Mouse (Mus musculus): ENCODE results near the gene Polr2j. TPM values are rescaled to one million over a fixed set of nuclear protein-coding genes. Genes with fewer than 3 reads are reported as not detected.
"Not testable (repeated sequence)": the region's sequence is repeated elsewhere in the genome, so short reads cannot be mapped to it uniquely, and the experiment has no call there.

Gene Polr2j
- polyA plus RNA-seq, 1 experiment from 2014 or later = 204 TPM

DNA sequence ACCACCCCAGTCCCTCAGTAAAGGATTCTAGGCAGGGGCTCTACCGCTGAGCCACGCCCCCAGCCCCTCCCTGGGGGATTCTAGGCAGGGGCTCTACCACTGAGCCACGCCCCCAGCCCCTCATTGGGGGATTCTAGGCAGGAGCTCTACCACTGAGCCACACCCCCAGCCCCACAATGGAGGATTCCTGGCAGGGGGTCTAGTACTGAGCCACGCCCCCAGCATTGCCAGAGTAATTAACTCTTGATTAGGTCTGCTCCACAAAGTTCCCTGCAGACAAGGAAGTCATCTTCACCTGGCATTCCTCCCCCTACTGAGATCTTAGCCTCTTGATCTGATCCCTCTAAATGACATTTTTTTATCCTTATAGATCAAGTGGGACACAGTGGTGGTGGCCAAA lies 2.9 kb upstream of the Polr2j start:
- not testable (repeated sequence) for ATAC-seq (ENCODE audit: insufficient number of reproducible peaks, low FRiP score, low TSS enrichment, low read depth)

DNA sequence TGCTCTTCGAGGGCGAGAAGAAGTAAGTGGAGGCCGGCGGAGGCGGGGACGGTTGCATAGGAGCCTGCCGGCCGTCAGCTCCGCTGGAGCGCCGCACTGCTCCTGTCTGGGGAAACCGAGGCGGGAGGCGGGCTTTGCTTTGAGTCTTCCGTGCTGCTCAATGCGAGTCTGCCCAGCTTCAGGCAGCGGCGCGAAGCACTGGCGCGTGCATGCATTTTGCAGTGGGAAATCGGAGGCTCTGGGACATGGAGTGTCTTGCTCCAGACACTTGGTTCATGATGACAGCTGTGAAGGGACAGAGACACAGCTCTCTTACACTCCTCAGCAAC lies 317 bp downstream of the Polr2j start:
- H3K27ac ChIP-seq = peak overlapping the region; percentile 73
- peak overlapping the region; percentile 95 for H3K9ac ChIP-seq
- no peaks in the 10 kb centered on the region for H3K9me3 ChIP-seq
- H3K27me3 ChIP-seq = no peaks in the 10 kb centered on the region
- peaks cover 20% of the 10 kb centered on the region for H3K36me3 ChIP-seq
- WGBS = under 1% methylated on average over 22 of the region's 22 CpGs
- H3K4me3 ChIP-seq = peak overlapping the region; percentile 96
- ATAC-seq (ENCODE audit: insufficient number of reproducible peaks, low FRiP score, low TSS enrichment, low read depth) = peak; percentile 26; the same call in 1 of the 2 replicates
- peaks cover 22% of the 10 kb centered on the region for H3K4me1 ChIP-seq
- H3K4me2 ChIP-seq = peak overlapping the region; percentile 86

More for the DNA sequence above, 2.9 kb upstream of the Polr2j start:
- not testable (repeated sequence) for H3K4me3 ChIP-seq, H3K9ac ChIP-seq, H3K27ac ChIP-seq, H3K9me3 ChIP-seq, H3K4me2 ChIP-seq, H3K27me3 ChIP-seq, H3K36me3 ChIP-seq
- H3K4me1 ChIP-seq = peaks cover 21% of the 10 kb centered on the region
- WGBS = 45% methylated on average over 4 of the region's 4 CpGs

DNA sequence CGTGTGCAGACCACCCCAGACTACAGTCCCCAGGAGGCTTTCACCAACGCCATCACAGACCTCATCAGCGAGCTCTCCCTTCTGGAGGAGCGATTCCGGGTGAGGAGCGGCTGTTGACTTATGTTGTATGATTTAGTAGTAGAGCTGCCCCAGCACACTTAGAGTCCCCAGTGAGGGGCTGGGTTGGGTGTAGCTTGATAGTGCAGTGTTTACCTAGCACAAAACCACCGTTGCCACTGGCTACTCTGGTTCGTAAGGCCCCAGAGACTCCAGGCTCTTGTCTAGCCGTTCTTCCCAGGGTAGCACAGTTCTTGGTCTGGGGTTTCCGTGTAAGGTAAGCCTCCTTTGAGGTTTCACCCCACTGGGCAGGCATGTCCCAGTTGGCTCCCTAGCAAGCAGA lies 5.7 kb downstream of the Polr2j start:
- ATAC-seq (ENCODE audit: insufficient number of reproducible peaks, low FRiP score, low TSS enrichment, low read depth) = no peak
- H3K36me3 ChIP-seq = peaks cover 74% of the 10 kb centered on the region
- no peak overlapping the region for H3K4me2 ChIP-seq
- H3K9me3 ChIP-seq = no peaks in the 10 kb centered on the region
- H3K4me1 ChIP-seq = peaks cover 14% of the 10 kb centered on the region
- no peaks in the 10 kb centered on the region for H3K27me3 ChIP-seq
- H3K9ac ChIP-seq = no peak overlapping the region
- H3K4me3 ChIP-seq = no peak overlapping the region
- 87% methylated on average over 10 of the region's 10 CpGs for WGBS
- H3K27ac ChIP-seq = no peak overlapping the region

DNA sequence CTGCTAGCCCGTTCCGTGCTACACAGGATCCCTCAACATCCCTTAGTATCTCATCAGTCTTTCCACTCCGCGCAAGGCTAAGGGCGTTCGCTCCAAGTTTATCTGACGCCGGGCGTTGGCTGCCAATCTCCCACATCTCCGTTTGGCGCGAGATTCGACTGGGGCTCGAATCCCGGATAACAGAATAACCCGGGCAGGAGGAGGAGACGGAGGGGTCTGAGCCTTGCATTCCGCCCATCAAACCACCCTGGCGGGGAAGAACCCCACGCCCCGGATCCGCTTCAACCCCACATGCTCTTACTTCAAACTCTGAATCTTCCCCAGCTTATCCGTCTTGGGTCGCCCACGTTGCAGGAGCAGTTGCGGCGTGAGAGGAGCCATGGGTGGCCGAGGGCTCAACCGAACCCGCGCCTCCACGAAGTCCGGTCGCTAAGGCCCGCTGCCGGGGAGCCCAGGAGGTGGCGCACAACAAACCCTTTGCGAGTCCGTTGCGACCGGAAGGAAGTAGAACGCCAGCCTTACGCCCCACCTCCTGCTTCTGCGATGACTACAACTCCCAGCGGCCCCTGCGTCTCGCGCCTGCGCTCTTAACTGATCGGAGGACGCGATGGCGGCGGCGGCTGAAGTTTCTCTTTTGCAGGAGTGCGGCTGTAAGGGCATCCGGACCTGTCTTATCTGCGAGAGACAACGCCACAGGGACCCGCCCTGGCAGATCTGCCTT lies 19.3 kb downstream of the Polr2j start, which contains the start of the genes Lrwd1 and Alkbh4:
Lrwd1 (minus strand) TSS at position 504 of the 721 bp plus-strand sequence.
Alkbh4 (plus strand) TSS at position 576 of the 721 bp plus-strand sequence.
- Histone ChIP-seq H3K36me3 (peaks cover 52% of the 10 kb centered on the region), H3K9me3 (no peaks in the 10 kb centered on the region), H3K27me3 (no peaks in the 10 kb centered on the region), H3K4me2 (peak within 1 kb of the TSS; percentile 66), H3K9ac (peak within 1 kb of the TSS; percentile 58), H3K4me3 (peak within 1 kb of the TSS; percentile 75), H3K4me1 (peaks cover 19% of the 10 kb centered on the region), H3K27ac (peak within 1 kb of the TSS; percentile 77)
- ATAC-seq (ENCODE audit: insufficient number of reproducible peaks, low FRiP score, low TSS enrichment, low read depth) = peak; percentile 86
- WGBS = under 1% methylated on average over 60 of the region's 60 CpGs

DNA sequence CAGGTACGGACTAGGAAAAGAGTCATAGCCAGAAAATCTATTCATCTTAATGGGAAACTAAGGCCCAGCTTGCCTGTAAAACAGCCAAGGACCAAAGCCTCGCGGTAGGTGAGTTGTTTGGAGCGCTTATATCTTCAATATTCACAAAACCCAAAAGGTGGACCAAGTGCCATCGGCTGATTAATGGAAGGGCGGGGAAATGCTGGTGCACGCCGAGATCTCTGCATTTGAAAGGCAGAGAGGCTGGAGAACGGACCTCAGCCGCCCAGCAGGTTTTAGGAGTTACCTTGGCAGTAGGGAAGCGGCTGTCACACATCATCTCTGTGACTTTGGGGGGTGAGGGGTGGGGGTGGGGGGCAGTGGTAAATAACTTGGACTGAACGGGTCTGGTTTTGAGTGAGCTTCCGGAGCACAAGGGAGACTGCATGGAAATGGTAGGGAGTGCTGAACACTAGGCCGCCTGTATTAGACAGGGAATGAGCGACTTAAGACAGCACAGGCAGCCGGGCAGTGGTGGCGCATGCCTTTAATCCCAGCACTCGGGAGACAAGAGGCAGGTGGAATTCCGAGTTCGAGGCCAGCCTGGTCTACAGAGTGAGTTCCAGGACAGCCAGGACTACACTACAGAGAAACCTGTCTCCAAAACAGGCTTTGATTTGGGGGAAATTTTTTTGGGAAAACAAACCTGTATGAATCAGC lies 20.0 kb downstream of the Polr2j start:
- ATAC-seq (ENCODE audit: insufficient number of reproducible peaks, low FRiP score, low TSS enrichment, low read depth) = no peak
- Histone ChIP-seq H3K36me3 (peaks cover 53% of the 10 kb centered on the region), H3K27me3 (no peaks in the 10 kb centered on the region), H3K4me3 (peak overlapping the region; percentile 75), H3K4me2 (peak overlapping the region; percentile 66), H3K9me3 (no peaks in the 10 kb centered on the region), H3K4me1 (peaks cover 19% of the 10 kb centered on the region), H3K9ac (peak overlapping the region; percentile 58), H3K27ac (peak overlapping the region; percentile 68)
- WGBS = 5% methylated on average over 20 of the region's 20 CpGs

DNA sequence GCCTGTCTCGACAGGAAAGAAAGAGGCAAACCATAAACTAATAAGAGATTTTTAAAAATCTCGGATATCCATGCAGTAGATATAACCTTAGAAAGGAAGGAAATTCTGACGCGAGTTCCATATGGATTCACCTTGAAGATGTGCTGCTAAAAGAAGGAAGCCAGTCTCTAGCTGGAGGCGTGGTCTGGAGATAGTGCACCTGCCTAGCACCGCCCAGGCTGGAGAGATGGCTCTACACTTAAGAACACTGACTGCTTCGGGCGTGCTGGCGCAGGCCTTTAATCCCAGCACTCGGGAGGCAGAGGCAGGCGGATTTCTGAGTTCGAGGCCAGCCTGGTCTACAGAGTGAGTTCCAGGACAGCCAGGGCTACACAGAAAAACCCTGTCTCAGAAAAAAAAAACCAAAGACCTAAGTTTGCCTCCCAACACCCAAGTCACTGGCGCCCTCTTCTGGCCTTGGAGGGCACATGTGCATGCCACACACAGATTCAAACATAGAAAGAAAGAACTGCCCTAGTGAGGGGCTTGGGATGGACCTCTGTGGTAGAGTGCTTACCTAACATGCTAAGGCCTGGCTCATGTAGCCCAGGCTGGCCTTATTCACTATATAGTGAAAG lies 21.3 kb downstream of the Polr2j start:
- H3K4me3 ChIP-seq = no peak overlapping the region
- H3K36me3 ChIP-seq = peaks cover 51% of the 10 kb centered on the region
- peaks cover 19% of the 10 kb centered on the region for H3K4me1 ChIP-seq
- no peak overlapping the region for H3K9ac ChIP-seq
- no peak overlapping the region for H3K4me2 ChIP-seq
- no peaks in the 10 kb centered on the region for H3K9me3 ChIP-seq
- H3K27me3 ChIP-seq = no peaks in the 10 kb centered on the region
- no peak for ATAC-seq (ENCODE audit: insufficient number of reproducible peaks, low FRiP score, low TSS enrichment, low read depth)
- H3K27ac ChIP-seq = no peak overlapping the region
- WGBS = 74% methylated on average over 13 of the region's 13 CpGs

DNA sequence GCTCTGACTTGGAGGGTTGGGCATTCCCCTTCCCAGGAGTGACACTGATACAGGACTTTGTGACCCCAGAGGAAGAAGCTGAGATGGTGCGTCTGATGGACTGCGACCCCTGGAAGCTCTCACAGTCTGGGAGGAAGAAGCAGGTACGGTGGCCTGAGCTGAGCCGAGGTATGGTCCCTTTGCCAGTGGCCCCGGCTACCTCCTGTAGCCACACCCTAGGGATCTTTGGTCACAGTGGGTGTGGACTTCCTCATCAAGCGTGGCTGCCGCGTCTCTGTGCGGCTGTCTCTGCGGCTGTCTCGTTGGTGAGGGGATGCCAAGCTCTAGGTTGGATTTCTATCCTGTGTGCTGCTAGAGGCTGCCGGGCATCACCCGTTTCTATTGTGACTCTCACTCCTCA lies 23.0 kb downstream of the Polr2j start:
- H3K4me3 ChIP-seq = no peak overlapping the region
- no peak overlapping the region for H3K4me2 ChIP-seq
- no peak overlapping the region for H3K9ac ChIP-seq
- ATAC-seq (ENCODE audit: insufficient number of reproducible peaks, low FRiP score, low TSS enrichment, low read depth) = no peak
- H3K36me3 ChIP-seq = peaks cover 45% of the 10 kb centered on the region
- WGBS = 96% methylated on average over 13 of the region's 13 CpGs
- H3K9me3 ChIP-seq = no peaks in the 10 kb centered on the region
- H3K4me1 ChIP-seq = peaks cover 19% of the 10 kb centered on the region
- no peak overlapping the region for H3K27ac ChIP-seq
- no peaks in the 10 kb centered on the region for H3K27me3 ChIP-seq

DNA sequence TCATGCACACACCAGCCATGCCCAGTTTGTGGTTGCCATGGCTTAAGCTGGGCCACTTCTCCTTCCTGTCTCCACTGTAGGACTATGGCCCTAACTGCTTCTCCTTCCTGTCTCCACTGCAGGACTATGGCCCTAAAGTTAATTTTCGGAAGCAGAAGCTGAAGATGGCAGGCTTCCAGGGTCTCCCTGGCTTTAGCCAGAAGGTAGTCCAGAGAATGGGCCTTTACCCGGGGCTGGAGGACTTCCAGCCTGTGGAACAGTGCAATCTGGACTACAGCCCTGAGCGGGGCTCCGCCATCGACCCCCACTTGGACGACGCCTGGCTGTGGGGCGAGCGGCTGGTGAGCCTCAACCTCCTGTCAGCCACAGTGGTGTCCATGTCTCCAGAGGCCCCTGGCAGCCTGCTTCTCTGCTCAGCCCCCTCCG lies 23.6 kb downstream of the Polr2j start:
- H3K9ac ChIP-seq = no peak overlapping the region
- 95% methylated on average over 10 of the region's 10 CpGs for WGBS
- ATAC-seq (ENCODE audit: insufficient number of reproducible peaks, low FRiP score, low TSS enrichment, low read depth) = no peak
- H3K4me2 ChIP-seq = no peak overlapping the region
- H3K27ac ChIP-seq = no peak overlapping the region
- H3K36me3 ChIP-seq = peaks cover 45% of the 10 kb centered on the region
- H3K4me3 ChIP-seq = no peak overlapping the region
- H3K9me3 ChIP-seq = no peaks in the 10 kb centered on the region
- no peaks in the 10 kb centered on the region for H3K27me3 ChIP-seq
- peaks cover 12% of the 10 kb centered on the region for H3K4me1 ChIP-seq

DNA sequence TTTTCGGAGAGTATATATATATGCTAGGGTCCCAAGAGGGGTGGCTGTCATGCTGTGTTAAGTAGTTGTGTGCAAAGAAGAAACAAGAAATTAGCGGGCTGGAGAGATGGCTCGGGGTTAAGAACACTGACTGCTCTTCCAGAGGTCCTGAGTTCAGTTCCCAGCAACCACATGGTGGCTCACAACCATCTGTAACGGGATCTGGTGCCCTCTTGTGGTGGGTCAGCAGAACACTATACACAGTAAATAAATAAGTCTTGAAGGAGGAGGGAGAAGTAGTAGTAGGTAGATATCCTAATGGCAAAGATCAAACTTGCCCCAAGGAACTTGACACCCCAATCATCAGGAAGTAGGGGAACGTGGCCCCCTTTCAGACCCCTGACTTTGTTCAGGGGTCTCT lies 26.3 kb downstream of the Polr2j start:
- Histone ChIP-seq H3K27me3 (no peaks in the 10 kb centered on the region), H3K9ac (no peak overlapping the region), H3K4me2 (no peak overlapping the region), H3K36me3 (peaks cover 45% of the 10 kb centered on the region), H3K27ac (no peak overlapping the region), H3K9me3 (no peaks in the 10 kb centered on the region), H3K4me3 (no peak overlapping the region), H3K4me1 (no peaks in the 10 kb centered on the region)
- WGBS = 85% methylated on average over 5 of the region's 5 CpGs
- no peak for ATAC-seq (ENCODE audit: insufficient number of reproducible peaks, low FRiP score, low TSS enrichment, low read depth)

DNA sequence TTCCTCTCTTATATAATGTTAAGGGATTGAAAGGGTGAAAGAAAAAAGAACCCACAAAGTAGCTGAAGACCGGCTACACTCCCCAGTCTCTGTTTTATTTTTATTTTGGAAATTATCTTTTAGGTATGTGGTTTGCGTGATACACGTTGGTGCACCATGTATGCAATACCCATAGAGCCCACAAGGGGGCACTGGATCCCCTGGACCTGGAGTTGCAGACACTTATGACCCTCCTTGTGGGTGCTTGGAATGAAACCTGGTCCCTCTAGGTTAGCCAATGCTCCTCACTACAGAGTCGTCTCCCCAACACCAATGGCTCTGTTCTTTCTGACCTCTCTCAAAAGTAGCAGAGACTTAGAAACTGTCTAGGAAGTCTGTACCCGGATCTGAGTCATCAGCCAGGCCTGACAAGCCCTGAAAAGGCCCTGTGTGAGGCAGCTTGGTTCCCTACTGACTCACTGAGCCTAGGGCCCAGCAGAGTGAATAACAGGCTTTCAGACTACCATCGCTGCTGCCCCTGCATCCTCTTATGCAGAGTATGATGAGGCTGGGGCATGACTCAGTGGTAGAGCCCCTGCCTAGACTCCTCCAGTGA lies 26.8 kb downstream of the Polr2j start:
- Histone ChIP-seq H3K27me3 (no peaks in the 10 kb centered on the region), H3K9me3 (no peaks in the 10 kb centered on the region), H3K36me3 (peaks cover 42% of the 10 kb centered on the region), H3K4me1 (no peaks in the 10 kb centered on the region), H3K4me3 (no peak overlapping the region), H3K27ac (no peak overlapping the region), H3K4me2 (no peak overlapping the region), H3K9ac (no peak overlapping the region)
- no peak for ATAC-seq (ENCODE audit: insufficient number of reproducible peaks, low FRiP score, low TSS enrichment, low read depth)
- 85% methylated on average over 6 of the region's 6 CpGs for WGBS

DNA sequence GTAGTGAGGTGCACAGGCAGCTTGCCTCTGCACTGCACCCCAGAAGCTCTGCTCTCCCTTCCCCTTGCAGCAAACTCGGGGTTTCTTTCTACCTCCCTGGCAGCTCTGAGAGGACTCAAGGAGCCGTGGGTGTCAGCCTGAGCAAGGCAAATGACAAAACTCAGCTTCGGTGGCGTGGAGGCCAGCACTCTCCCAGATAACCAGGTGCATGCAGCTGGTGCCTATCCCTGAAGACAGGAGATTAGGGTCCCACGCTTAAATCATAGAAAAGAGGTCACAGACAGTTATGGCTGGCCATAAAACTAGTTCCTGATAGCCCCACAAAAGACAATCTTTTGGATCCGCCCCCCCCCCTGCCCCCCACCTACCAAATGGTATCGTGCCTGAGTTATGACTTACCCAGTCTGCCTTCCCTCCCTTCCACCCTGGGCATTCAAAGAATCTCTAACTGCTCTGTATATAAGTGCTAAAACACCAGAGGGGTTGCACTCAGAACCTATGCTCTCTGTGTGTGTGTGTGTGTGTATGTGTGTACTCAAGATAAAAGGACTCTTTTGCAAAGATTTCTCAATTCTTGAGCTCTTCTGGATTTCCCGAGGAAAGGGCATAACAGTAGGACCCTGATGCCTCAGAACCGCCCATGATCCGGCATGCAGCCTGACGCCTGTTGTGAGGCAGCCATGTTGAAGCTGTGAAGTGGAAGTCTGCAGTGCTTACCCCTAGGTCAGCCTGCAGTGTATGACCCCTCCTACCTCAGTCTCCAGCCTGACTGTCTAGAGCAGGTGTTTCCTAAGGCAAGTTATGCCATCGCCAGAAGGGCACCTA lies 28.4 kb downstream of the Polr2j start:
- Histone ChIP-seq H3K27ac (no peak overlapping the region), H3K27me3 (no peaks in the 10 kb centered on the region), H3K4me1 (no peaks in the 10 kb centered on the region), H3K36me3 (peaks cover 27% of the 10 kb centered on the region), H3K9ac (no peak overlapping the region), H3K9me3 (no peaks in the 10 kb centered on the region), H3K4me2 (no peak overlapping the region), H3K4me3 (no peak overlapping the region)
- no peak for ATAC-seq (ENCODE audit: insufficient number of reproducible peaks, low FRiP score, low TSS enrichment, low read depth)
- WGBS = 58% methylated on average over 12 of the region's 12 CpGs

All from limb, embryonic 15.5 days (tissue).